Mouse (Mus musculus) erythroid progenitor cell, adult 5-6 weeks (primary cell): Measurements from ENCODE around the gene Ttll11. TPM values are rescaled to one million over a fixed set of nuclear protein-coding genes. Genes with fewer than 3 reads are reported as not detected.

Experiments
- ATAC-seq: replicated peaks from 2 replicates; pipeline ENCODE4 v1.8.0; 2016; ENCODE audit warnings: moderate number of reproducible peaks, mild to moderate bottlenecking, moderate TSS enrichment, inconsistent platforms; ENCODE audit not compliant: poor library complexity, low FRiP score, severe bottlenecking
- total RNA-seq, 2 experiments: library from RNA; stranded (forward) in 1 of 2; stranded (reverse) in 1 of 2; fragments of 150-400 nt in 1 of 2; fragments of 186-747, 209-891 nt in 1 of 2; gene quantifications; 2 replicates each; pipeline versions ENCODE4 v1.2.3 to v1.2.4; 2015 to 2017; ENCODE audit warnings: low replicate concordance in 2 of 2

Ttll11 gene
- total RNA-seq, 2 experiments from 2014 or later = not detected

DNA sequence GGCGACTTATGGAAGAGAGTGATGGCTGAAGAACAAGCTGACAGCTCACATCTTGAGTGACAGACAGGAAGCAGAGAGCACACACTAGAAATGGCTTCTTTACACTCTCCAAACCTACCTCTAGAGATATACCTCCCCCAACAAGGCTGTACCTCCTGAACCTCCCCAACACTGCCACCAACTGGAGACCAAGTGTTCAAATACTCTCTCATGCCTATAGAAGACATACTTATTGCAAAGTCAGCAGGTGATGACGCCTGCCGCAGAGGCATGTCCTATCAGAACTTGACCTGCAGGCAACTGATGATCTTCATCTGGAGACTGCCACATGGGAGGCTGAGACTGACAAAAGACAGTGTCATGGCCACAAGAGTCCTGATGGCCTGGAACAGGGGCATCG lies 70.4 kb downstream of the Ttll11 start:
- ATAC-seq = no peak

- ATAC-seq = no peak
Measured at GRCm38 (mm10) chr2:35907578-35907977, 72.1 kb downstream of the Ttll11 start.

DNA sequence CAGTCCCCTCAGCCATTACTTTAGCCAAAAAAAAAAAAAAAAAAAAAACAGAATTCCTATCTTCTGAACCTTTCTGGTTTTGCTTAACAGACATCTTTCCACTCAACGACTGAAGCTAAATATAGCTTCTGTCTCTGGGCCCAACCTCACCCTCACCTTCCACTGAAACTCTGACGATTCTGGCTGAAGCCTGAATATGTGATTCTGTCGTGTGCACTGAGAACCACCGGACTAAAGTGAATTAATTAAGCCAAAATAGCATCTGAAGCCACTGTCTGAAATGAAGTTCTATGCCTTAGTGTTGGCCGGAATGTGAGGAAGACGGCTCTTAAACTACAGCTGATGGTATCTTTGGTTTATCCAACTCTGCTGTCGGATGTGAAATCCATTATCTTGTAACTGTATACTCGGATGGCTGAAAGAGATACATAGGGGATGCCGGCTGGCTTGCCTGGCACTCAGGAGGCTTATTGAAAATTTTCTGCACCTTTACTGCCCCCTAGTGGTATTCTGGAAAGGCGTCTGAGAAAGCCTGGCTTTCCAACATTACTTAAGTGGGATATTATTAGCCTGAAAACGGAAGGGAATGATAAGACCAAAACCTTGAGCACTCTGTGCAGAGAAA lies 73.4 kb downstream of the Ttll11 start:
- 0 out of 2 replicates have a peak, but pooled peaks have one; percentile 41 for ATAC-seq

- no peak for ATAC-seq
Measured at GRCm38 (mm10) chr2:35900845-35901244, 78.9 kb downstream of the Ttll11 start.

DNA sequence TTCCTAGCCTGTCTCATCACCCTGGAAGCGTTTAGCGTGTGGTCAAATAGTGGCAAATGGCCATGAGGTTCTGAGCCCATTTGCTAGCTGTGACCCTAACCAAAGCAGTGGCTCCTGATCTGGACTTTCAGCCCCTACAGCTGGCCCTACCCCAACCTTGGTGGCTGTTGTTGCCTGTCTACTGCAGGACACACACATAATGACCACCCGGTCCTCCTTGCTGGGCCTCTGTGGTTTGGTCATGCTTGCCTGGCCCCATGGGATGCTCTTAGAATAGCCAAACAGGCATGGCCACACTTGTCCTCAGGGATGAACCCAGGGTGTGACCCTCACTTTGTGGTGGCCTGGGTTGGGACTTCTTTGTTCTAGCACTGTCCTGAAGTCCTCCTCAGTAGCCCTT lies 80.0 kb downstream of the Ttll11 start:
- no peak for ATAC-seq

DNA sequence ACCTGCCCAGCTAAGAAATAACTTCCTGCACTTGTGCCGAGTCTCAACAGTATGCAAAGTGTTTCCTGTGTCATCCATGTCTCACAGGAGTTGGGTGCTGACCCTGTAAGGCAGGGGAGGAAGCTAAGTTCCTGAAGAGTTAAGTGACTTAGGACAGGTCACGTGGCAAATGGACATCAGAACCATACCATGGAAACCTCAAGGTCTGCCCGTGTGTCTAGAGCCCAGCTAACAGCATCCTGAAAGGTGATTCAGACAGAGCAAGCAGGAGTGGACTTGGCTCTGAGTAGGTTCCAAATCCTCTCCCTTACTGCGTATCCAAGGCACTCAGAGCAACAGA lies 80.6 kb downstream of the Ttll11 start:
- ATAC-seq = no peak

DNA sequence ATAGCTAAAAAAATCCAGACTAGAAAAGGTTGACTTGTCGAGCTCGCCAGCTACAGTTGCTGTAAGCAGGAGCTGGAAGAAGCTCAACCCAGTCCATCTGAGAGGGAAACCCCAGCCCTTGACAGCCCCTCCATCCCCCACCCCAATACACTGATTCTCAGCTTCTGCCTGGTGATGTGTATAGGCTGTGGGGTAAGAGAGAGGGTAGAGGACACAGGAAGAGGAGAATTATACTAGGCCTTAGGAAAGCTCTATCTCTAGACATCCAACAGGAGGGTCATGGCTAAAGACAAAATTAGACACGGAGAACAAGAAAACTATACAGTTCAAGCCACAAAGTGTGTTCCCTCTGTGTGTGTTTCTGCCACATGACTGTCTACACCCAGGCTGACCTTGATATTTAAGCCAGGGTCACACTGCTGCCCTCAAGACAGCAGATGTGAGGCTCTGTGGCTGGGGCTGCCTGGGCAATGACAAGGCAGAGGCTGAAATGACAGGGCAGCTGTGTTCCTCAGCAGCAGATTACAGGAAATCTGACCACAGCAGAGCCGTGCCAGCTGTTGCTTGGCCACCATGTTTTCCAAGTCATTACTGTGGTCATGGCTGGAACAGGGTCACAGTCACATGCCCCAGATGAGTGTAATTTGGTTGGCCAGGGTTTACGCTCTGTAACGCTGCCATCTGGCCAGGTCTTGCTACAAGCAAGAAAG lies 81.1 kb downstream of the Ttll11 start:
- no peak for ATAC-seq

- ATAC-seq = no peak
Measured at GRCm38 (mm10) chr2:35897125-35897524, 82.6 kb downstream of the Ttll11 start.

DNA sequence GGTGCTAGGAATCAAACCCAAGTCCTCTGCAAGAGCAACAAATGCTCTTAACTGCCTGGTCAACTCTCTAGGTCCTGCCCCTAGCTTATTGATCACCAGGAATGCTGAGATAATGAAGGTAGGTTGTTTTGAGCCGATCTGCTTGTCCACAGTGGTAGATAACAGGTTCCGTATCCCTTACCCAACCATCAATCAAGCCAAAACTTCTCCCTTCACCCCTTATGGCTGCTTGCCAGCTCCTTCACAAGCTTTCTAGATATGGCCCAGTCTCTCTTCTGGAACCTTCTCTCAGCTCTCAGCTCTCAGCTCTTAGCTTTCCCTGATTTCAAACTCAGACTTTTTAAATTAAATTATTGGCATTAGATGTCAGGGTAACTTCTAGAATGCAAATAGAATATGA lies 85.2 kb downstream of the Ttll11 start:
- ATAC-seq = no peak

DNA sequence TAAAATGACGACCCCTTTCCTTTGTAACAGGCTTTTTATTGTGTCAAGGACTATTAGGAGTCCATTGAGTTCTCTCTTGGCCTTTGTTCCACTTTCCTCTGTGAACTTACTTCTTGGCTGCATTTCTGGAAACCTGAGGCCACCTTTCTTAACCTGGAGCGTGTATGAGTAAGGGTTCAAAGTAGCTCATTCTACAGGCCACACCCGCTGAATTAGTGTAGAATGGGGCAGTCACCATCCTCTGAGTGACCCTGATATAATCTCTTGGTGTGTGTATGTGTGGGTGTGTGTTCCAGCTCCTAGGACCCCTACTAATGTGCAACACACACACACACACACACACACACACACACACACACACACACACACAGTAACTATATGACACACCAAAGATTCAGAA lies 89.1 kb downstream of the Ttll11 start:
- no peak for ATAC-seq

DNA sequence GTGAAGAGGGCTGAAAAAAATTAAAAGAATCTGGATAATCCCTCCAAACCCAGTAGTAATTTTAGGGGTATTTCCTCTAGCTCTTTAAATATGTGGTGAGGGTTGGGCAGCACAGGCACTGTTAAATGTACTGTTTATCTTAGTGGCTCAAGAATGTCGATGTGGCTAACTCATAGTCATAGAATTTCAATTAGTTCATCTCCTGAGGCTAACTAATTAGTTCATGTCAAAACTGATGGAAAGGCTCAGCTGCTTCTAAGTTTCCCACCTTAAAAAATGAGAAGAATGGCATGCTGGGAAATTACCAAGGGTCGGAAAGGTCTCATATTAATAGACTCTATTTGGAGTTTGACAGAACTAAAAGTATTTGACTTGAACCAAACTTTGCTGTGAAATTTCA lies 89.9 kb downstream of the Ttll11 start:
- ATAC-seq = no peak

- no peak for ATAC-seq
Measured at GRCm38 (mm10) chr2:35884296-35884695, 95.4 kb downstream of the Ttll11 start.

GRCm38 (mm10) chr2:35882336-35882987 lies 97.3 kb downstream of the Ttll11 start:
- no peak for ATAC-seq

DNA sequence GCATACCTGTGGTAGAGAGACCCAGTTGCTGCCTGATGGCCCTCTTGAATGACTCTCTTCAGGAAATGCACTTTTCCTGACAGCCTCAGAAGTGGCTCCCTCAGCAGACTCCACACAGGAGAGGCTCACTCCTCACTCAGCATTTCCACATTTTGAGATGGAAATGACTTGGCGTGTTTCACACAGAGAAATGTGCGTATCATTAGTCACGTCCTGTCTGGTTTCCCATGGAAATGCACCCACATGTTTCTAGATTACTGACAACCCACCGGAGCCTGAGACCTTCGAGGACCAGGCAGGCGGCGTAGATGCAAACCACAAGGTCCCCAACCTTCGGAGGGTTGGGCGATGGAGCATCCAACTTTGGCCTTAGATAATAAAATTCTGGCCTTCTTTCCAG lies 97.8 kb downstream of the Ttll11 start:
- ATAC-seq = no peak

- ATAC-seq = no peak
Measured at GRCm38 (mm10) chr2:35880362-35880761, 99.4 kb downstream of the Ttll11 start.

- no peak for ATAC-seq
Measured at GRCm38 (mm10) chr2:35879887-35880286, 99.8 kb downstream of the Ttll11 start.

- no peak for ATAC-seq
Measured at GRCm38 (mm10) chr2:35878506-35878905, 101.2 kb downstream of the Ttll11 start.

DNA sequence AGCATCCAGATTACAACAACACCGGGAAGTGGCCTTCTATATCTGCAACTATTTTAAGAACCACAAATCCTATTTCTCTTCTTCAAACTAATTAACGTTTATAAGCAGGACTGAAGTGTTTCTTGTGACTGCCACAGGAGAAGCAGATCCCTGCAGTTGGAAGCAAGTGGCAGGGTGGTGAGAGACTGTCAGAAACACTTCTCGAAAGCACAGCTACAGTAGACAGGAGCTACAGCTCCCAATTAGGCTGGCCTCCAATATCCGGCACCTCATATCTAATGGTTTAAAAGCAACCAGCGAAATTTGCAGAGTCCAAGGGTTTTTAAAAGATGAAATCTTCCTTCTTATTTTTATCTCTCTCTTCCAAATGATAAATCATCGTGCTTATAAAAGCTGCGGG lies 104.1 kb downstream of the Ttll11 start:
- ATAC-seq = no peak

DNA sequence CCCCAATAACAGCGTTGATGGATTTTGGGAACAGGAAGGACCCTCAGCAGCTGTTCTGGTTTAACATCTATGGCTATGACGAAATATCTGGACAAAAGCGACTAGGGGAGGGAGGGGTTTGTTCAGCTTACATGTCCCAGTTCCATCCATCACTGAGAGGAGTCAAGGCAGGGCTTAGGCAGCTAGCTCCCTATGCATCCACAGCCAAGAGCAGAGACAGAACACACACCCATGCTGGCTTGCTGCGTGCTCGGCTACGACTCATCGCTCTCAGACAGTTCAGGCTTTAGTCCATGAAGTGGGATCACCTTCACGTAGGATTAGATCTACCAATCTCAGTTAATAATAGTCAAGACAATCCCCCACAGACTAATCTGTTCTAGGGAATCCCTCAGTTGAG lies 105.3 kb downstream of the Ttll11 start:
- no peak for ATAC-seq

DNA sequence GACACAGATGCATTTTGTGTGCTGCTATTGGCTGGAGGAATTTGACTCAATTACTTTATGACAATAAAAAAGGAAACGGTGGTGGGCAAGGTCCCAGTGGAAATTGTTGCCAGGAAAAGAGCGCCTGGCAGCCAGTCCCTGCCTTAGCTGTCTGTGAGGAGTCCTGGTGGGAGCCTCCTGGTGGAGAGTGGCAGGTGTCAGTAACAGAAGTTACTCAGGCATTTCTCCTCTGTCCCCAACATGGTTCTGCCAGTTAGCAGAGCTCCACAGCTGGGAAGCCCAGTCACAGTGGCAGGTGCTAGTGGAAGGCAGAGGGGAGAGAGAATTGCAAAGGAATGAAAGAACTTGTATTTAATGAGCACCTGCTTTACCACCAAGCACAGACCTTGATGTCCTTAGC lies 110.5 kb downstream of the Ttll11 start:
- no peak for ATAC-seq

DNA sequence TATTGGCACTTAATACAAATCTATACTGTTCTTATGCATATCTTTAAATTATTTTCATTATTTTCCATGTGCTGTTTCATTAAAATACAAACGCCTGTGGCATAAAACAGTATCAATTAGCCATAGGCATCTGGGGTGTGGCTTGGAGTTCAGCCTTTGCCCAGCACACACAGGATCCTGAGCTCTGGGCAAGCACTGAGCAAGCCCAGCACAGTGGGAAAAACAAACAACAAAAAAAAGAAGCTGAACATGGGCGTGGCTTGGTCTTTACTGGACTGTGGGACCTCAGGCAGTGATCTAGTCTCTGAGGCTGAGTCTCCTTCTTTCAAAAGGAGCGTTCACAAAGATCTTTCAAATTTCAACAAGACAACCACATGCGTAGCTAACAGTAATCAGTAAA lies 116.4 kb downstream of the Ttll11 start:
- no peak for ATAC-seq
